Mouse (Mus musculus) E14TG2a.4 (cell line): ENCODE data around the gene Dtx2.
"Not testable (repeated sequence)": the region's sequence is repeated elsewhere in the genome, so short reads cannot be mapped to it uniquely, and the experiment has no call there.

Experiments
- H3K27me3 ChIP-seq: 2 replicates; pipeline ENCODE4 v1.6.1; 2014; ENCODE audit warnings: low read length, control low read depth; ENCODE audit not compliant: insufficient read depth
- H3K36me3 ChIP-seq: 2 replicates; pipeline ENCODE4 v1.6.1; 2014; ENCODE audit warnings: low read length, control low read depth; ENCODE audit not compliant: insufficient read depth
- H3K4me1 ChIP-seq: replicated peaks from 2 replicates; pipeline ENCODE4 v1.6.1; 2014; ENCODE audit warnings: low read depth, low read length, control low read depth
- H3K4me3 ChIP-seq: replicated peaks from 2 replicates; pipeline ENCODE4 v1.5.1; 2014; ENCODE audit warnings: mild to moderate bottlenecking, low read length
- H3K9me3 ChIP-seq: 2 replicates; pipeline ENCODE4 v1.6.1; 2014; ENCODE audit warnings: low read length, control low read depth
- CTCF ChIP-seq: conservative IDR thresholded peaks from 2 replicates; pipeline ENCODE4 v1.5.1; 2014; ENCODE audit warnings: low read length
- NANOG ChIP-seq: IDR thresholded peaks from 2 replicates; pipeline ENCODE4 v1.6.1; 2014; ENCODE audit warnings: borderline replicate concordance, low read length, mixed read lengths
- POU5F1 ChIP-seq: IDR thresholded peaks from 2 replicates; pipeline ENCODE4 v1.6.1; 2014; ENCODE audit warnings: low read length, borderline replicate concordance

The Dtx2 gene

GRCm38 (mm10) chr5:136040210-136040609 is 45.6 kb downstream of the Dtx2 start:
- H3K36me3 ChIP-seq: no peaks in the 10 kb centered on the region
- peaks cover 81% of the 10 kb centered on the region for H3K4me1 ChIP-seq
- TF ChIP-seq NANOG (no peak), POU5F1 (no peak)
- no peaks in the 10 kb centered on the region for H3K9me3 ChIP-seq
- peak overlapping the region; percentile 65 for H3K4me3 ChIP-seq
- no peaks in the 10 kb centered on the region for H3K27me3 ChIP-seq

GRCm38 (mm10) chr5:136041260-136041659 is 46.7 kb downstream of the Dtx2 start:
- Histone ChIP-seq H3K4me3 (peak overlapping the region; percentile 32), H3K36me3 (no peaks in the 10 kb centered on the region), H3K27me3 (no peaks in the 10 kb centered on the region), H3K9me3 (no peaks in the 10 kb centered on the region), H3K4me1 (peaks cover 84% of the 10 kb centered on the region)
- TF ChIP-seq POU5F1 (no peak), NANOG (no peak), CTCF (no peak)

GRCm38 (mm10) chr5:136041666-136042065 is 47.1 kb downstream of the Dtx2 start:
- no peaks in the 10 kb centered on the region for H3K9me3 ChIP-seq
- H3K4me3 ChIP-seq: peak overlapping the region; percentile 32
- no peaks in the 10 kb centered on the region for H3K27me3 ChIP-seq
- TF ChIP-seq POU5F1 (no peak), CTCF (no peak), NANOG (no peak)
- H3K4me1 ChIP-seq: peaks cover 85% of the 10 kb centered on the region
- H3K36me3 ChIP-seq: no peaks in the 10 kb centered on the region

GRCm38 (mm10) chr5:136044865-136045264 is 50.3 kb downstream of the Dtx2 start:
- peak; percentile 71 for TF ChIP-seq CTCF
- no peak for TF ChIP-seq POU5F1
- no peak for TF ChIP-seq NANOG
- Histone ChIP-seq H3K36me3 (no peaks in the 10 kb centered on the region), H3K9me3 (peaks cover 5% of the 10 kb centered on the region), H3K4me3 (no peak overlapping the region), H3K27me3 (no peaks in the 10 kb centered on the region), H3K4me1 (peaks cover 79% of the 10 kb centered on the region)

- H3K27me3 ChIP-seq: no peaks in the 10 kb centered on the region
- H3K4me3 ChIP-seq: peak overlapping the region; percentile 20; the same call in 1 of the 2 replicates
- H3K9me3 ChIP-seq: peaks cover 5% of the 10 kb centered on the region
- H3K36me3 ChIP-seq: no peaks in the 10 kb centered on the region
- peaks cover 74% of the 10 kb centered on the region for H3K4me1 ChIP-seq
- TF ChIP-seq POU5F1: no peak
- TF ChIP-seq NANOG: no peak
- TF ChIP-seq CTCF: peak; percentile 68
Observed at GRCm38 (mm10) chr5:136045408-136045807, 50.8 kb downstream of the Dtx2 start.

- Histone ChIP-seq H3K27me3 (no peaks in the 10 kb centered on the region), H3K9me3 (peaks cover 5% of the 10 kb centered on the region), H3K4me3 (no peak overlapping the region), H3K4me1 (peaks cover 70% of the 10 kb centered on the region), H3K36me3 (no peaks in the 10 kb centered on the region)
- TF ChIP-seq NANOG (no peak), CTCF (peak; percentile 88)
Observed at GRCm38 (mm10) chr5:136045987-136046386, 51.4 kb downstream of the Dtx2 start.

GRCm38 (mm10) chr5:136048541-136048940 is 53.9 kb downstream of the Dtx2 start:
- H3K9me3 ChIP-seq, H3K27me3 ChIP-seq: not testable (repeated sequence)
- H3K4me1 ChIP-seq: peaks cover 67% of the 10 kb centered on the region

GRCm38 (mm10) chr5:136049926-136050325 is 55.3 kb downstream of the Dtx2 start:
- H3K4me1 ChIP-seq: peaks cover 69% of the 10 kb centered on the region
- H3K36me3 ChIP-seq: no peaks in the 10 kb centered on the region
- H3K4me3 ChIP-seq: no peak overlapping the region

More at GRCm38 (mm10) chr5:136048541-136048940, 53.9 kb downstream of the Dtx2 start:
- H3K4me3 ChIP-seq, H3K36me3 ChIP-seq: not testable (repeated sequence)

GRCm38 (mm10) chr5:136051231-136052085 is 56.9 kb downstream of the Dtx2 start:
- peak overlapping the region; percentile 32 for H3K4me3 ChIP-seq
- peaks cover 65% of the 10 kb centered on the region for H3K4me1 ChIP-seq
- no peaks in the 10 kb centered on the region for H3K36me3 ChIP-seq
- H3K9me3 ChIP-seq: peaks cover 5% of the 10 kb centered on the region
- H3K27me3 ChIP-seq: no peaks in the 10 kb centered on the region
- TF ChIP-seq NANOG (no peak), CTCF (no peak), POU5F1 (no peak)

More at GRCm38 (mm10) chr5:136049926-136050325, 55.3 kb downstream of the Dtx2 start:
- TF ChIP-seq POU5F1 (no peak), CTCF (no peak), NANOG (no peak)
- H3K9me3 ChIP-seq: peaks cover 5% of the 10 kb centered on the region
- H3K27me3 ChIP-seq: no peaks in the 10 kb centered on the region
